Mouse (Mus musculus) C2C12 (cell line): ENCODE results near the gene Hyal3.

Experiments used
- CEBPB ChIP-seq: IDR thresholded peaks from one replicate; pipeline ENCODE4 v1.6.1; 2011; ENCODE audit warnings: low read depth, mild to moderate bottlenecking, control low read depth, moderate library complexity
- CTCF ChIP-seq: IDR thresholded peaks from one replicate; pipeline ENCODE4 v1.5.1; 2011; ENCODE audit not compliant: control insufficient read depth, insufficient read depth, insufficient read length
- FOSL1 ChIP-seq: IDR thresholded peaks from one replicate; pipeline ENCODE4 v1.8.0; 2011; ENCODE audit warnings: mild to moderate bottlenecking, low read length; ENCODE audit not compliant: poor library complexity, insufficient read depth, severe bottlenecking
- MAX ChIP-seq: IDR thresholded peaks from one replicate; pipeline ENCODE4 v1.6.1; 2011; ENCODE audit warnings: mild to moderate bottlenecking, control low read depth
- MYOD1 ChIP-seq: IDR thresholded peaks from one replicate; pipeline ENCODE4 v1.6.1; 2011; ENCODE audit warnings: low read depth; ENCODE audit not compliant: control insufficient read depth, insufficient read length
- MYOG ChIP-seq: IDR thresholded peaks from one replicate; pipeline ENCODE4 v1.6.1; 2011; ENCODE audit not compliant: control insufficient read depth, insufficient read length; ENCODE audit errors: extremely low read depth
- USF1 ChIP-seq: IDR thresholded peaks from one replicate; pipeline ENCODE4 v1.6.1; 2011; ENCODE audit warnings: low read depth, mild to moderate bottlenecking, control low read depth, moderate library complexity

GRCm38 (mm10) chr9:107628721-107629410 is 48.2 kb downstream of the Hyal3 start:
- no peak for TF ChIP-seq MYOG
- no peak for TF ChIP-seq MYOD1
- no peak for TF ChIP-seq CTCF
- no peak for TF ChIP-seq MAX
- TF ChIP-seq USF1 = no peak
- no peak for TF ChIP-seq CEBPB
- no peak for TF ChIP-seq FOSL1
